Mouse (Mus musculus) thymus, postnatal 14 days (tissue): ENCODE results near the gene Ino80b.
A peak's percentile ranks its signal among the peaks of the same experiment; 100 is the strongest.

Experiments used
- DNase-seq: peaks from one replicate; pipeline ENCODE4 v3.0.0; 2021

Ino80b gene

DNA sequence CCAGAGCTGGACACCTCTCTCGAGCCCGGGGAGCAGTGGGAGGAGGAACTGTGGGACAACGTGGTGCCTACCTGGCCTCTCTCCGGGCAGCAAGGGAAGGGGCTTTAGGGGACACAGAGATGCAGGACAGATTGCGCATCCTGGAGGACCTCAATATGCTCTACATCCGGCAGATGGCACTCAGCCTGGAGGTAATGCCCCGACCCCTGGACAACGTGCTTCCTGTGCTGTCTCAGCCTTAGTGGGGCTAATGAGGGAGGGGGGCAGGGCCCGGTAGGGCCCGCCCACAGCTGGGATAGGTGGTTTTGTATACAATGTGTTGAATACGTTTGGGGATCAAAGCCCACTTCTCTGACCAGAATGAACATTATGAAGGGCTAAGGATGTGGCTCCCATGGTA is 12.8 kb upstream of the Ino80b start:
- DNase-seq, result peak; percentile 53

DNA sequence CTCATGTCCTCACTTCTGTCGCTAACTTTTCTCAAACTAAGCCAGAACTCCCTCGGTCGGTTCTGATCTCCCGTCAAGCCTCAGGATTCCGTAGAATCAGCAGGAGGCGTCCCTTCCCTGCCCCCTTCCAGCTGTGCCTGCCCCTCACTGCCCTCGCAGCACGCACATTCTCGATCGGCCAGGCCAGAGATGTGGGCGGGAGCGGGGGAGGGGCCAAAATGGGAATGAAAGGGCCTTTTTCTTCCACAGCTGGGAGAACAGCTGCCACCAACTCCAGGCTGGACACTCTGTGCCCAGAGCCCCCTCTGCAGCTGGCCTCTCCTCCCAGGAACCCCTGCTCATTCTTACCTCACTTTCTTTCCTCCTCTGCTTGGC is 12.3 kb upstream of the Ino80b start:
- DNase-seq, result peak; percentile 45

GRCm38 (mm10) chr6:83136881-83137575 is 11.8 kb upstream of the Ino80b start:
- peak; percentile 85 for DNase-seq

- no peak for DNase-seq
Measured at GRCm38 (mm10) chr6:83136291-83136880, 11.2 kb upstream of the Ino80b start.

DNA sequence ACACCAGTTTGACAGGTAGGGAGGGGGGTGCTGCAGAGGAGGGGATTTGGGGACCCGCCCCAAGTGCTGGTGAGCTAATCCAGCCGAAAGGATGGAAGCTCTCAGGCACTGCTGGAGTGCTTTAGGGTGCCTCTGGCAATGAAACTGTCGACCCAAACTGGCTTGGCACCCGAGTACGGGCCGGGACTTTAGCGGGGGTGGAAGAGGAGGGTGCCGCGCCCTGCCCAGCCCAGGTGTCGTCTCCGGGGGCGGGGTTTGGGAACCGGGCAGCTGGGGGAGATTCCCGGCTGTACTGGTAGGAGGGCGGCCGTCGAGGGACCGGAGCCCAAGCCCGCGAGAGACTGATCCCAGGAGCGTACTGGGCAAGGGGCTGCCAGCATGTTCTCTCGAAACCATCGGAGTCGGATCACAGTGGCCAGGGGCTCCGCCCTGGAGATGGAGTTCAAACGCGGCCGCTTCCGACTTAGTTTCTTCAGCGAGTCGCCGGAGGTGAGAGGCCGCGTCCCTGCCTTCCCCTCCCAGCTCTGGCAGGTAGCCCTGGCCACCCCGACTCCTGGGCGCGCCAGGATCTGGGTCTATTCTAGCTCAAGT is 10.4 kb upstream of the Ino80b start:
- peak; percentile 23 for DNase-seq

GRCm38 (mm10) chr6:83134951-83135513 is 9.8 kb upstream of the Ino80b start, which contains the start of gene Rtkn:
Rtkn (plus strand) TSS chr6:83135463.
- no peak for DNase-seq

DNA sequence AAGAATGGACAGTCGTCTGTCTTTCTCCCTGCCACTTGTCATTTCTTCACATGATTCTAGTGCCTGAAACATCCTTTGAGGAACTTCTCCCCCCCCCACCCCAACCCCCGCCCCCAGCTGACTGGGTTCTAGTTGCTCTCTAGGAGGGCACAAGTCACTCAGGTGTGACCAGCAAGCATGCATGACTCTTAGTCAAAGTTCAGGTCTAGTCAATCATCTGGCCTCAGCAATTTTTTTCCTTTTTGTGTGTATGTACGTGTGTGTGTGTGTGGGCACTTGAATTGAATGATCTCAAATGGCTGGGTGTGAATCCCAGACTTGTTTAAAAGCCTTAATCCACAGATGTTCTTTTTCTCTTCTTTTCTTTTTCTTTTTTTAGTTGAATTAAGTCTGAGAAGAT is 9.0 kb upstream of the Ino80b start:
- no peak for DNase-seq

DNA sequence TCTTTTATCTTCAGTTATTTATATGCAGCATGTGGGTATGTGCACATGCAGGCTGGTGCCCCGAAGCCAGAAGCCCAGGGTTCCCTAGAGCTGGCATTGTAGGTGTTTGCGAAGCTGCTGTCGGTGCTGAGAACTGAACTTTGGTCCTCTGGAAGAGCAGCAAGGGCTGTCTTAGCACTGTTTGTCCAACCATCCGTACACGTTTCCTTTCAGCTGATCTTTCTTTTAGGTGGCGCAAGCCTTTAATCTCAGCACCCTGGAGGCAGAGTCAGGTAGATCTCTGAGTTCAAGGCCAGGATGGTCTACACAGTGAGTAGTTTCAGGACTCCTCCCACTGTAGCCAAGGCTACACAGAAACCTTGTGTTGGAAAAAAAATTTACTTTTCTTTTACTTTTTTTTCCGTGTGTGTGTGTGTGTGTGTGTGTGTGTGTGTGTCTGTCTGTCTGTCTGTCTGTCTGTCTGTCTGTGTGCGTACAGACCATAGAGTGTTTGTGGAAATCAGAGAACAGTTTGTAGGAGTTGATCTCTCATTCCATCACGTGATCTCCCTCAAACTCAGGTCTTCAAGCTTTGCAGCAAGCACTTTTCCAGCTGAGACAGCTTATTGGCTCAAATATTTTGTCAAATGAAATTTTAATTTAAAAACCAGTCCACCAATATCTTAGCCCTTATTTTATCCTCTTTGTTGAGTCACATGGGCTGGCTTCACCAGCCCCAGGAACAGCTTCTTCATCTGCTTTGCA is 7.1 kb upstream of the Ino80b start:
- no peak for DNase-seq

DNA sequence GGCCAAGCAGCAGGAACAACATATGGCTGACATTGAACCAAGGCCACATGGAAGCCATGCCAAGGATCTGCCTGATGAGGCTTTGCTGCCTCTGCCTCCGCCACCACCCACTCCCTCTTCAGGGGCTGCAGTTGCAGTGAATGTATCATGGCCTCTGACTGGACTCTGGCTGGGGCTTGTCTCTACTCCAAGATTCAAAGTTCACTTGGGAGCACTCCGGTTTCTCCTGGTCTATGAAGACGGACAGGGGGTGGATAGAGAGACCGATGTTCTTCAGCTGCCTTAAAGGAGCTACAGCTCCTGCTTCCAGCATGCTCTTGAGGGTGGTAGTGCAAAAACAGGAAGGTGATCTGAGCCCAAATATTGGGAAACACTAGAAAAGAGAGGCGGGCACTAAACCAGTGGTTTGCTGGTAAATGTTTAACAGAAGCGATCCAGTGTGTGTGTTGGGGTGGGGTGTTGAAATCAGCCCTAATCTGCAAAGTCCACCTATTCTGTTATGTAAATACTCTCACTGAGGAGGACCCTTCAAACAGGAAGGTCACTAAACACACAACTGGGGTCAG is 6.3 kb upstream of the Ino80b start:
- no peak for DNase-seq

DNA sequence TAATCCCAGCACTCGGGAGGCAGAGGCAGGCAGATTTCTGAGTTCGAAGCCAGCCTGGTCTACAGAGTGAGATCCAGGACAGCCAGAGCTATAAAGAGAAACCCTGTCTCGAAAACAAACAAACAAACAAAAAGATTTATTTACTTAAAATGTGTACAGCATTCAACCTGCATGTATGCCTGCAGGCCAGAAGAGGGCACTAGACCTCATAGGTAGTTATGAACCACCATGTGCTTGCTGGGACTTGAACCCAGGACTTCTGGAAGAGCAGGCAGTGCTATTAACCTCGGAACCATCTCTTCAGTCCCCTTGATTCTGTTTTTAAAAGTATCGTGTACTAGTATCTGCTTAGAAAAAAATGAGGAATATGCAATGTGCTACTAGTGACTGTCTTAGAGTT is 2.2 kb upstream of the Ino80b start:
- no peak for DNase-seq

DNA sequence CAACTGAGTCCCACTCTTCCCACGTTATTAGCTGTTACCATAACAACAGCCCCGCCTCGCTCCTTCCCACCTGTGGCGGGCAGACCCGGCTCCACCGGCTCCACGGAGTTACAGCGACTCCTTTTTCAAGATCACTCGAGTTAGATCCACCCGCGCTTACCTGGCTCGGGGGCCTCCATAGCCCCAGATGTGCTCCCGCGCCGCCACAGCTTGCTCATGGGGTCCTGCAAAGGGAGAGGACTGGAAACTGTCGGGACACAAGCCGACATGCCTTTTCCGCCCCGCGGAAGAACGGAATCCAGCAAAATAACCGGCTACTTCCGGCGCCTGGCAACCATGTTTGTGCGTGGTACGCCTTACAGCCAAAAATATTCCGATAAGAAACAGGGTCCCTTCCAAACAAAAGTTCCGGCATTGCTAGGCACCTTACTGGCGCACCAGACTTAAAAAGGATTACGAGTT is 349 bp downstream of the Ino80b start:
- peak; percentile 93 for DNase-seq

- no peak for DNase-seq
Measured at GRCm38 (mm10) chr6:83122961-83123360, 2.3 kb downstream of the Ino80b start.

- DNase-seq, result peak; percentile 59
Measured at GRCm38 (mm10) chr6:83121863-83122710, 3.1 kb downstream of the Ino80b start.

GRCm38 (mm10) chr6:83120930-83121862 is 4.0 kb downstream of the Ino80b start, which contains the start of gene Wbp1:
Wbp1 (minus strand) TSS chr6:83121559.
- DNase-seq, result peak; percentile 92

DNA sequence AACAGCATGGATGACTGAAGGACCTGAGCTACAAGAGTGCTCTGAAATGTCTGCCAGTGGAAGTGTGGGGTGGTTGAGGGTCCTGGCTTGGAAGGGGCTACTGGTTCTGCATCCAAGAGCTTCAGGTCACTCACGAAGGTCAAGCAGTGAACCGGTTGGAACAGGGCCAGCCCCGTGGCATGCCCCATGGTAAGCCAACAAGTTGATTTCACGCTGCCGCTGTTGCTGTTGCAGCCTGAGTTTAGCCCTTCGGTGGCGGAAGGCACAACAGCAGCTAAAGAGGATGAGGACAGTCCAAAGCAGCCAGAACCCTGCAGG is 5.5 kb downstream of the Ino80b start:
- DNase-seq, result no peak

DNA sequence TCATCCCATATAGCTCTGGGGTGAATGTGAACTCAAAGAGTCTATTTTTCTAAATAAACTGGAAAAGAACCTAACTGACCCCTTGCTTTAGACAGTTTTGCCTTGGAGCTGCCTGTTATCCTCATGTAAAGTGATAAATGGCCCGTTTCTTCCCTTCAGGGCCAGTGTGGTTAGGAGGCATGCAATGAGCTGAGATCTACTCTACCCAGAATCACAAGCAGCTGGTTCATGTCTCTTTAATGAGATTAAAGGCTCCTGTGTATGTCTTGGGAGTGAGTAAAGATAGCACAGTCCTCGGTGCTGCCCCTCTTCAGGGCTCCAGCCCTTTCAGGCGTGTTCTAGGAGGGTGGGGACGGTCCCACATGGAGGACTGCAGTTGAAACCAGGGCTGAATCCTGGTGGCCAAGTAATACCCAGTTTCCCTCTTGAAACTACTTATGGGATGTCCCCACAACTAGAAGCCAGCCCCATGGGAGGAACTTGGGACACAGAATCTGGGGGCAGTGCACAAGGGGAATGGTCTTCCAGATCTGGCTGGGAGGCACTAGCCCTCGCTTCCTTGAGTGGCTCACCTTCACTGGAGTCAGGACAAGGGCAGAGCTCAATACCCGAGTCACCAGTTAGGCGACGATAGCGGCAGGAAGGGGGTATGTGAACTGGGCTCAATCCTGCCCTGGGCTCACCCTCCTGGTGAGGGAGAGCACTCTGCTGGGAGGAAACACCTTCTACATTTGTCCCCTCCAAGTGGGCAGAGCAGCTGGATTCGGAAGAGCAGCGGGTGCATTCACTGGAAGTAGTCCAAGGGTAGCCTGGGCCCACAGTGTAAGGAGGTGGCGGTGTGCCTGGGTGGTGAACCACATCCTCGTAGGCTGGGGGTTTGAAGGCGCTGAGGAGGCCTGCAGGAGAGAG is 6.2 kb downstream of the Ino80b start:
- DNase-seq, result peak; percentile 38

GRCm38 (mm10) chr6:83118369-83118768 is 6.9 kb downstream of the Ino80b start:
- DNase-seq, result no peak

- no peak for DNase-seq
Measured at GRCm38 (mm10) chr6:83117616-83118015, 7.6 kb downstream of the Ino80b start.

GRCm38 (mm10) chr6:83117165-83117438 is 8.1 kb downstream of the Ino80b start:
- DNase-seq, result no peak
